Mouse (Mus musculus): ENCODE measurements around the gene Dyrk2. TPM values are rescaled to one million over a fixed set of nuclear protein-coding genes. Genes with fewer than 3 reads are reported as not detected.

Dyrk2 gene
- polyA plus RNA-seq, 1 experiment from 2014 or later = 7.0 TPM

DNA sequence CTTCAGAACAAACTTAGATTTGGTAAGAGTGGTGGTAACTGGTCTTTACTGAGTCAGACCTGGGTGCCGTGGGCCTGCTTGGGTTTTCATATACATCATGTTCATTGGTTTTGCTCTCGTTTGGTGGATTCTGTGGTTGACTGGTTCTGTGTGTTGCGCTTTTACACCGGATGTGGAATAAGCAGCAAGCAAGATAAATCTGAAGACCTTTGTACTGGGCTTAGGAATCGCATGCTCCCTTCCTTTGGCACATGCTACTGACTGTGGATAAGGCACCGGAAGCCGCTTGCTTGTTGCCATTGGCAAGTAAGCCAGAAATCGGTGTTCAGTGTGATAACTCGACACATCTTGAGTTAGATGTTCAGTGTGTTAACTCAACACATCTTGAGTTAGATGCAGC, 15.4 kb downstream of the Dyrk2 start:
- no peak overlapping the region for H3K27ac ChIP-seq (ENCODE audit: low read length)
- no peaks in the 10 kb centered on the region for H3K27me3 ChIP-seq (replicated peaks; ENCODE audit: insufficient read depth, low read length)
- no peak for DNase-seq (ENCODE audit: low spot score)
- no peak overlapping the region for H3K4me2 ChIP-seq (replicated peaks; ENCODE audit: low read depth, low read length)
- 0 out of 2 replicates have a peak, but pooled peaks cover 4% of the 10 kb centered on the region for H3K9me3 ChIP-seq (ENCODE audit: low read length)
- no peak for ATAC-seq
- no peak overlapping the region for H3K4me3 ChIP-seq (ENCODE audit: low read depth, low read length)
- peaks cover 9% of the 10 kb centered on the region; the same call in 1 of the 2 replicates for H3K36me3 ChIP-seq (ENCODE audit: insufficient read depth, low read length)
- no peak overlapping the region for H3K9ac ChIP-seq (replicated peaks; ENCODE audit: low read depth)
- 83% methylated on average over 9 of the region's 9 CpGs for WGBS
- TF ChIP-seq EP300 (IDR thresholded peaks at IDR 0.05) = no peak
- TF ChIP-seq CTCF (IDR thresholded peaks at IDR 0.05) = no peak
- H3K4me1 ChIP-seq (ENCODE audit: insufficient read depth, low read depth, low read length) = no peaks in the 10 kb centered on the region; the same call in 1 of the 2 replicates

DNA sequence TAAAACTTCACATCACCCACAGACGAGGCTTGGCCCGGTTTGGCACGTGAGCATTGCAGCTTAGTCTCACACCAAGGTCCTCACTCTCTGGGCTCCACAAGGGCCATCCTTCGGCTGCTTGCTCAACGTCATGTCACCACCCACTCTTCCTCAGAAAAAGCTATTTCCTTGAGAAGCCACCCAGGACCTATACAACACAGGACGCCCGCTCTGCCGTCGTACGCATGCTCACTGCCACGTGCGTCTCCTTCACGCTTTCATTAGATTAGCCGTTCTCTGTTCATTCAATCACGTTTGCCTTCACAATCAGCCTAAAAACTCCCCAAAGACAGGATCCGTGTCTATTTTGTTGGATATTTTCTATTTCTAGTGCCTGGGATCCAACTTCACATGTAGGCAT, 17.5 kb downstream of the Dyrk2 start:
- Histone ChIP-seq H3K27ac (ENCODE audit: low read length) (no peak overlapping the region), H3K4me3 (ENCODE audit: low read depth, low read length) (no peak overlapping the region), H3K9ac (replicated peaks; ENCODE audit: low read depth) (no peak overlapping the region), H3K36me3 (ENCODE audit: insufficient read depth, low read length) (no peaks in the 10 kb centered on the region), H3K9me3 (ENCODE audit: low read length) (no peaks in the 10 kb centered on the region), H3K27me3 (replicated peaks; ENCODE audit: insufficient read depth, low read length) (no peaks in the 10 kb centered on the region), H3K4me1 (ENCODE audit: insufficient read depth, low read depth, low read length) (no peaks in the 10 kb centered on the region; the same call in 1 of the 2 replicates), H3K4me2 (replicated peaks; ENCODE audit: low read depth, low read length) (no peak overlapping the region)
- no peak for ATAC-seq
- 81% methylated on average over 16 of the region's 16 CpGs for WGBS
- no peak for DNase-seq (ENCODE audit: low spot score)
- TF ChIP-seq EP300 (IDR thresholded peaks at IDR 0.05) (no peak), CTCF (IDR thresholded peaks at IDR 0.05) (no peak)

DNA sequence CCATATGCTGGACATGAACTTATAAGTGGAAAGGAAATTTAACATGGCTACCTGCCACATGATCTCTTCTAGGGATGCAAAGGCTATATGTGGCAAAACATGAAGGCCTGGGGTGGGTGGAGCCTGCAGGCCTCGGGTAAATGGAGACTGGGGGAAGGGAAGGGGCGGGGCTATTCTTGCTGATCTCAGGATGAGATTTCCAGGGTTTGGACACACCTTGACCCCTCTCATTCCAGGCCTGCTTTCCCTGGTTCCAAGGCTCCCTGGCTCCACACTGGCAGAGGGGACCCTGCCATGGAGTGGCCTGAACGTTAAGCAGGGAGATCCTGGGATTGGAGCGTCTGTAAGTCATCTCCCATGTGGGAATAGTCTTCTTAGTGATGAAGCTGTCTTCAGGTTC, 21.5 kb downstream of the Dyrk2 start:
- H3K4me2 ChIP-seq (replicated peaks; ENCODE audit: low read depth, low read length) = no peak overlapping the region
- no peak for DNase-seq (ENCODE audit: low spot score)
- 76% methylated on average over 4 of the region's 4 CpGs for WGBS

DNA sequence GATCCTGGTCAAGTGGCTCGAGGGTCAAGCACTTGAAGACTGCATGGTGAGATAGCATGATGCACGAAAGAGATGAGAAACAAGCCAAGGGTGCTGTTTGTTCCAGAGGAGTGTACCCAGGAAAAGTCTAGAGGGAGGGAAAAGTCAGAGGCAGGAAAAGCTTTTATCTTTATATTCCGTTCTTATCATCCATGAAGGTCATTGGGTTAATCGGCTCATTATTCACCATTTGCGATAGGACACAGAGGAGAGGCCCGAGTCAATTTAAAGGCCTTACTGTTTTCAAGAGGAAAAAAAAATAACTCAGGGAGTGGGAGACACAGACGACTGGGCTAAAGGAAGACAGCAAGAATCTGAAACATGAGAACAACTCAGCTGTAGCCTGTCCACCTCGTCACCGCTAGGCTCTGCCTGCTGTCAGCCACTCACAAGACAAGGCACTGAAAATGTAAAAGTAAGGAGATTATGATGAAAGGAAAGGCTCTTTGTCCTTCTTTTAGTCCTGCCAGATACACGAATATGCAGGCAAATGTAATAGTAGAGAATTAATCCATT, 22.9 kb downstream of the Dyrk2 start:
- no peak for TF ChIP-seq EP300 (IDR thresholded peaks at IDR 0.05)
- TF ChIP-seq CTCF (IDR thresholded peaks at IDR 0.05) = no peak
- Histone ChIP-seq H3K27ac (ENCODE audit: low read length) (no peak overlapping the region), H3K4me1 (ENCODE audit: insufficient read depth, low read depth, low read length) (no peaks in the 10 kb centered on the region), H3K4me3 (ENCODE audit: low read depth, low read length) (no peak overlapping the region), H3K36me3 (ENCODE audit: insufficient read depth, low read length) (no peaks in the 10 kb centered on the region), H3K9ac (replicated peaks; ENCODE audit: low read depth) (no peak overlapping the region), H3K9me3 (ENCODE audit: low read length) (no peaks in the 10 kb centered on the region), H3K4me2 (replicated peaks; ENCODE audit: low read depth, low read length) (no peak overlapping the region), H3K27me3 (replicated peaks; ENCODE audit: insufficient read depth, low read length) (no peaks in the 10 kb centered on the region)
- ATAC-seq (no peak), DNase-seq (ENCODE audit: low spot score) (no peak)
- WGBS = 41% methylated on average over 10 of the region's 10 CpGs

More for the DNA sequence above, 21.5 kb downstream of the Dyrk2 start:
- H3K27me3 ChIP-seq (replicated peaks; ENCODE audit: insufficient read depth, low read length) = no peaks in the 10 kb centered on the region
- no peaks in the 10 kb centered on the region for H3K36me3 ChIP-seq (ENCODE audit: insufficient read depth, low read length)
- no peaks in the 10 kb centered on the region for H3K4me1 ChIP-seq (ENCODE audit: insufficient read depth, low read depth, low read length)
- no peak for ATAC-seq
- H3K9me3 ChIP-seq (ENCODE audit: low read length) = no peaks in the 10 kb centered on the region
- H3K27ac ChIP-seq (ENCODE audit: low read length) = no peak overlapping the region
- no peak for TF ChIP-seq EP300 (IDR thresholded peaks at IDR 0.05)
- no peak for TF ChIP-seq CTCF (IDR thresholded peaks at IDR 0.05)
- no peak overlapping the region for H3K4me3 ChIP-seq (ENCODE audit: low read depth, low read length)
- H3K9ac ChIP-seq (replicated peaks; ENCODE audit: low read depth) = no peak overlapping the region

DNA sequence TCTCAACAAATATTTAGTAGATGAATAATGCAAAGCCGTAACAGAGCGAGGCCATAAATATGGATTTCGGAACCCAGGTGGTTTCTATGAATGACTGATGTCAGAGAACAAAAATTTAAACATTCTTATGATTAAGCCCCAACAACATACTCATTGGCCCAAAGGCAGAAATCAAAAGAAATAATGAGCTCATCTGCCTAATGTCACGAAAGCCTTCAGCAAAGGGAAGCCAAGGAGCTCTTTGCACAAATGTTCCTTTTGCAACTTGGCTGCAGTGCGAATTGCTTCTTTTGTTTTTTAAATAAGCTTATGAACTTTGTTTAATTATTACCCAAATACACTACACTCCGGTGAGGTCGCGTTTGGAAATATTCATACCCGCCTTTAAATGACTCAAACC, 29.4 kb downstream of the Dyrk2 start:
- H3K4me2 ChIP-seq (replicated peaks; ENCODE audit: low read depth, low read length) = no peak overlapping the region
- ATAC-seq = no peak
- TF ChIP-seq EP300 (IDR thresholded peaks at IDR 0.05) = no peak
- no peak for TF ChIP-seq CTCF (IDR thresholded peaks at IDR 0.05)
- H3K9me3 ChIP-seq (ENCODE audit: low read length) = no peaks in the 10 kb centered on the region
- H3K27ac ChIP-seq (ENCODE audit: low read length) = no peak overlapping the region
- H3K27me3 ChIP-seq (replicated peaks; ENCODE audit: insufficient read depth, low read length) = no peaks in the 10 kb centered on the region
- WGBS = 91% methylated on average over 9 of the region's 9 CpGs
- no peak overlapping the region for H3K4me3 ChIP-seq (ENCODE audit: low read depth, low read length)
- no peaks in the 10 kb centered on the region for H3K4me1 ChIP-seq (ENCODE audit: insufficient read depth, low read depth, low read length)
- H3K9ac ChIP-seq (replicated peaks; ENCODE audit: low read depth) = no peak overlapping the region
- no peak for DNase-seq (ENCODE audit: low spot score)
- H3K36me3 ChIP-seq (ENCODE audit: insufficient read depth, low read length) = no peaks in the 10 kb centered on the region

DNA sequence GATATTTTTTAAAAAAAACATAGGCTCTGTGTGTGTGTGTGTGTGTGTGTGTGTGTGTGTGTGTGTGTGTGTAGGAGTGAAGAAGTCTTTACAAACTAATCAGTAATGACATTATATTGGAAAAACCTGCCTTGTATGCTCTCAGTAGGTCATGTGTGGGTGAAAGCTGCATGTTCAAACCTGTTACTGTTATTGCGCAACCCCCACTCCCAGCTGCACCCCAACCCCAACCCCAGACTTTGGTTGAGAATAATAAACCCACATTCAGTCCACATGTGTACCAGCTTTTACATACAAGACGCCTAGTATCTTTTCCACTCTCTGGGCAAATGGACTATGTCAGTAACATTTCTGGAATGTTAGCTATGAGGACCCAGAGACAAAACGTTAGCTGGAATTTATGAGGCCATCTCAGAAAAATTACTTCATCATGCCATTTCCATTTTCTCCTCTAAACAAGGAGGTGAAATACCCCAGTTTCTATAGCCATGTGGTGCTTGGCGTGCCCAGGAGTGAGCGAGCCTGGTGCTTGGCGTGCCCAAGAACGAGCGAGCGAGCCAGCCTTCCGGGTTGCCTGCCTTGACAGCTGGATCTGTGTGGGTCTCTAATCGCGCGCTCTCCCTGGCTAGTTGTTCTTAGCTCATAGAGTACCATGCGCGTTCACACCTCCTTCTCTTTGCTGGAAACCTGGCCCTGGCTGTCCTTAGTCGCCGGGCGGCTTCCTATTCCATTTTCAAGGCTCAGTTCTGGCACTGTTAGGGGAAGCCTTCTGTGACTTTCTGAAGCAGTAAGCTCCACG, 30.5 kb downstream of the Dyrk2 start:
- Histone ChIP-seq H3K9ac (replicated peaks; ENCODE audit: low read depth) (no peak overlapping the region), H3K27ac (ENCODE audit: low read length) (no peak overlapping the region), H3K27me3 (replicated peaks; ENCODE audit: insufficient read depth, low read length) (no peaks in the 10 kb centered on the region), H3K4me1 (ENCODE audit: insufficient read depth, low read depth, low read length) (no peaks in the 10 kb centered on the region), H3K9me3 (ENCODE audit: low read length) (no peaks in the 10 kb centered on the region), H3K4me2 (replicated peaks; ENCODE audit: low read depth, low read length) (no peak overlapping the region), H3K36me3 (ENCODE audit: insufficient read depth, low read length) (no peaks in the 10 kb centered on the region), H3K4me3 (ENCODE audit: low read depth, low read length) (no peak overlapping the region)
- DNase-seq (ENCODE audit: low spot score) = no peak
- no peak for ATAC-seq
- no peak for TF ChIP-seq EP300 (IDR thresholded peaks at IDR 0.05)
- no peak for TF ChIP-seq CTCF (IDR thresholded peaks at IDR 0.05)
- 83% methylated on average over 19 of the region's 19 CpGs for WGBS

Measured in lung, postnatal 0 days (tissue).